Mouse (Mus musculus) neural tube, embryonic 11.5 days (tissue): ENCODE data around the gene Zfp710. TPM values are rescaled to one million over a fixed set of nuclear protein-coding genes. Genes with fewer than 3 reads are reported as not detected.

Experiments used
- ATAC-seq: fragments of 200-750 bp; cut with Nextera tagmentation; 2 replicates; pipeline ENCODE4 v1.8.0; 2017; ENCODE audit warnings: moderate number of reproducible peaks, mild to moderate bottlenecking, moderate TSS enrichment, moderate library complexity; ENCODE audit not compliant: insufficient read depth, low FRiP score, low TSS enrichment
- DNase-seq: peaks from one replicate; pipeline ENCODE4 v3.0.0-alpha.2; 2015; ENCODE audit warnings: low spot score
- H3K27ac ChIP-seq: fragments of 300-500 bp; sonication (generic); 2 replicates; pipeline ENCODE4 v1.5.1; 2014; ENCODE audit warnings: low read depth, mild to moderate bottlenecking, low read length
- H3K27me3 ChIP-seq: fragments of 300-500 bp; sonication (generic); 2 replicates; pipeline ENCODE4 v1.6.1; 2014; ENCODE audit warnings: mild to moderate bottlenecking, low read length, mixed read lengths; ENCODE audit not compliant: control insufficient read depth, insufficient read depth
- H3K36me3 ChIP-seq: fragments of 300-500 bp; sonication (generic); 2 replicates; pipeline ENCODE4 v1.6.1; 2014; ENCODE audit warnings: mild to moderate bottlenecking, low read length, moderate library complexity, mixed read lengths; ENCODE audit not compliant: control insufficient read depth, insufficient read depth
- H3K4me1 ChIP-seq: fragments of 300-500 bp; sonication (generic); 2 replicates; pipeline ENCODE4 v1.6.1; 2014; ENCODE audit warnings: low read length, mixed read lengths; ENCODE audit not compliant: control insufficient read depth, insufficient read depth
- H3K4me2 ChIP-seq: fragments of 300-500 bp; sonication (generic); 2 replicates; pipeline ENCODE4 v1.6.1; 2014; ENCODE audit warnings: low read depth, mild to moderate bottlenecking, moderate library complexity
- H3K4me3 ChIP-seq: fragments of 300-500 bp; sonication (generic); 2 replicates; pipeline ENCODE4 v1.5.1; 2014; ENCODE audit warnings: low read depth, low read length
- H3K9ac ChIP-seq: fragments of 300-500 bp; sonication (generic); 2 replicates; pipeline ENCODE4 v1.6.1; 2014; ENCODE audit warnings: mild to moderate bottlenecking, low read length
- H3K9me3 ChIP-seq: fragments of 300-500 bp; sonication (generic); 2 replicates; pipeline ENCODE4 v1.6.1; 2016; ENCODE audit warnings: low read length; ENCODE audit not compliant: control insufficient read depth
- WGBS: fragments of 180-500 bp; shearing (Covaris S2); extraction: QIAGEN DNeasy Blood & Tissue Kit; methylation state at CpG from one replicate; pipeline ENCODE4 v1.1.7; 2014; 5-methylcytosine and 5-hydroxymethylcytosine counted together
- polyA plus RNA-seq: library from polyadenylated mRNA; unstranded; fragments of >200 nt; fragmentation: Nextera tagmentation; extraction: Ambion mirVana; gene quantifications from 2 replicates; pipeline ENCODE4 v1.2.1, GENCODE M21; 2014

The Zfp710 gene
- polyA plus RNA-seq, 1 experiment from 2014 or later: 21.9 TPM

GRCm38 (mm10) chr7:80031478-80031877 lies 6.9 kb downstream of the Zfp710 start:
- Histone ChIP-seq H3K27ac (no peak overlapping the region), H3K9me3 (no peaks in the 10 kb centered on the region), H3K36me3 (no peaks in the 10 kb centered on the region), H3K4me3 (no peak overlapping the region), H3K4me1 (peaks cover 36% of the 10 kb centered on the region), H3K9ac (no peak overlapping the region), H3K4me2 (no peak overlapping the region), H3K27me3 (no peaks in the 10 kb centered on the region)
- DNase-seq (no peak), ATAC-seq (no peak)
- 39% methylated on average over 10 of the region's 10 CpGs for WGBS

DNA sequence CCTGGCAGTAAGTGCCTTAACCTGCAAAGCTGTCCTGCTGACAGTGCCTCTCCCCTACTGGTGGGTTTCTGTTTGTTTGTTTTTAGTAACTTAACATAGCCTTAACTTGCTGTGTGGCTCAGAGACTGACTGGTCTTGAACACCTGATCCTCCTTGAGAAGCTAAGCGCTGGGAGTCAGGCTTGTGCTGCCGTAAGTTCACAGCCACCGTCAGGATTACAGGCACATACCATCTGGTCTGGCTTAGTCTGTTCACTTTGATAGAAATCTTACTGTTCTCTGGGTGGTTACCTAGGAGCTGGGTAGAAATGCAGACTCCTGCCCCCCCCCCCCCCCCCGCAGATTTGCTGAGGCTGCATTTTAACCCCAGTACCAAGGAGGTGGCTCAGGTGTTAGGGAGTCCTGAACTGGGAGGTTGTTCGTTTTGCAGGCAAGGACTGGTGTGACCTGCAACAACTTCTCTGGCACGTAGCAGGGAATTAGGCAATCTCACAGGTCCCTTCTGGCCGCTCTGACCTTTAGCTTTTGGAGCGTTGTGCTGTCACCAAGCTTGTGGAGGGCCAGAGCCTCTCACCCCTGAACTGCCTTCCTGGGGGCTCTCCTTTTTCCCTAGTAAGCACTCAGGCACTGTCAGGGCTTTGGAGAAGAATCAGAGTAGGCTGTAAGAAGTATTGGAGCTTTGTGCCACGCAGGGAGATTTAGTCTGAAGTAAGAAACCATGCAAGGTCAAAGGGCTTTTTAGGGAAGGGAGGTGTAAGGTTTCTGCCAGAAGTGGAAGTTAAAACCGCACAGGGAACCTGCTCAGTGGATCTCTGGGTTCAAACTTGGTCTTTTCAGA lies 7.8 kb downstream of the Zfp710 start:
- no peak overlapping the region for H3K27ac ChIP-seq
- DNase-seq: no peak

GRCm38 (mm10) chr7:80033064-80033717 lies 8.6 kb downstream of the Zfp710 start:
- no peaks in the 10 kb centered on the region for H3K9me3 ChIP-seq
- no peak overlapping the region for H3K27ac ChIP-seq
- WGBS: 84% methylated on average over 9 of the region's 9 CpGs
- ATAC-seq: no peak
- no peak for DNase-seq
- no peaks in the 10 kb centered on the region for H3K36me3 ChIP-seq
- H3K27me3 ChIP-seq: no peaks in the 10 kb centered on the region
- no peak overlapping the region for H3K9ac ChIP-seq
- peaks cover 30% of the 10 kb centered on the region; the same call in 1 of the 2 replicates for H3K4me1 ChIP-seq
- no peak overlapping the region for H3K4me3 ChIP-seq
- no peak overlapping the region for H3K4me2 ChIP-seq

More for the DNA sequence above, 7.8 kb downstream of the Zfp710 start:
- Histone ChIP-seq H3K4me3 (no peak overlapping the region), H3K4me2 (no peak overlapping the region), H3K9ac (no peak overlapping the region), H3K4me1 (peaks cover 36% of the 10 kb centered on the region), H3K27me3 (no peaks in the 10 kb centered on the region), H3K9me3 (no peaks in the 10 kb centered on the region), H3K36me3 (no peaks in the 10 kb centered on the region)
- WGBS: 45% methylated on average over 9 of the region's 10 CpGs
- no peak for ATAC-seq

DNA sequence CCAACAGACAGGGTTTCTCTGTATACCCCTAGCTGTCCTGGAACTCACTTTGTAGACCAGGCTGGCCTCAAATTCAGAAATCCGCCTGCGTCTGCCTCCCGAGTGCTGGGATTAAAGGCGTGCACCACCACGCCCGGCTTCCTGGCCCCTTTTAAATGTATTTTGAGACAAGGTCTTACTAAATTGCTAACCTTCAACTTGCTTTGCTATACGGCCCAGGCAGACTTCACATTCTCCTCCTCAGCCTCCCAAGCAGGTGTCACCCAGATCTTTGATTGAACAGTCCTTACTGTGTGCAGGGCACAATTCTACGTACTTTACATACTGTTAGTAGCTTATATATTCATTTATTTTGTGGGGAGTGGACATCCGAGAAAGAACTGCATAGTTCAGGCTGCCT lies 9.2 kb downstream of the Zfp710 start:
- WGBS: 80% methylated on average over 9 of the region's 9 CpGs
- Histone ChIP-seq H3K27ac (no peak overlapping the region), H3K9ac (no peak overlapping the region), H3K36me3 (no peaks in the 10 kb centered on the region), H3K9me3 (no peaks in the 10 kb centered on the region), H3K27me3 (no peaks in the 10 kb centered on the region), H3K4me2 (no peak overlapping the region), H3K4me1 (peaks cover 28% of the 10 kb centered on the region; the same call in 1 of the 2 replicates), H3K4me3 (no peak overlapping the region)
- ATAC-seq (no peak), DNase-seq (no peak)

DNA sequence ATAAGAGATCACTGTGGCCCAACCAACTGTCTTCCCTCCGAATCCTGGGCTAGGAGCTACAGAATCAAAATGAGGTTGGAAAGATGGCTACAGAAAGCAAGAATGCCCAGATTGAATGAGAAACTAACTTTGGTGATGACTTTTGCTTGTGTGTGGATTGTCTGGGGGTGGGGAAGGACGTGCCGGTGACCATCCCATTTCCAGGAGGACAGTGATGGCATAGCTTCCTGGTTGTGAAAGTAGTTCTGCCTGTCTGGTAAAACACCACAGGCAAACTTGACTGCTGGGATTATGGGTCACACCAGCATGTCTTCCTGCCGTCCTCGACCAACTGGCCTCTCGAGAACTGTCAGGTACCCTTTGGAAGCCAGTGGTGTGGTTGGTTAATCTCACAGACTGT lies 10.5 kb downstream of the Zfp710 start:
- H3K9ac ChIP-seq: no peak overlapping the region
- H3K9me3 ChIP-seq: no peaks in the 10 kb centered on the region
- ATAC-seq (no peak), DNase-seq (no peak)
- H3K4me2 ChIP-seq: no peak overlapping the region
- WGBS: 75% methylated on average over 6 of the region's 6 CpGs
- H3K36me3 ChIP-seq: no peaks in the 10 kb centered on the region
- H3K4me3 ChIP-seq: no peak overlapping the region
- no peak overlapping the region for H3K27ac ChIP-seq
- peaks cover 22% of the 10 kb centered on the region; the same call in 1 of the 2 replicates for H3K4me1 ChIP-seq
- no peaks in the 10 kb centered on the region for H3K27me3 ChIP-seq

GRCm38 (mm10) chr7:80035748-80036147 lies 11.1 kb downstream of the Zfp710 start:
- H3K36me3 ChIP-seq: no peaks in the 10 kb centered on the region
- H3K4me2 ChIP-seq: no peak overlapping the region
- DNase-seq (no peak), ATAC-seq (no peak)
- H3K9me3 ChIP-seq: no peaks in the 10 kb centered on the region
- peak overlapping the region; percentile 14; the same call in 1 of the 2 replicates for H3K9ac ChIP-seq
- WGBS: 75% methylated on average over 4 of the region's 4 CpGs
- H3K4me3 ChIP-seq: no peak overlapping the region
- H3K4me1 ChIP-seq: peaks cover 22% of the 10 kb centered on the region; the same call in 1 of the 2 replicates
- H3K27me3 ChIP-seq: no peaks in the 10 kb centered on the region
- no peak overlapping the region for H3K27ac ChIP-seq

DNA sequence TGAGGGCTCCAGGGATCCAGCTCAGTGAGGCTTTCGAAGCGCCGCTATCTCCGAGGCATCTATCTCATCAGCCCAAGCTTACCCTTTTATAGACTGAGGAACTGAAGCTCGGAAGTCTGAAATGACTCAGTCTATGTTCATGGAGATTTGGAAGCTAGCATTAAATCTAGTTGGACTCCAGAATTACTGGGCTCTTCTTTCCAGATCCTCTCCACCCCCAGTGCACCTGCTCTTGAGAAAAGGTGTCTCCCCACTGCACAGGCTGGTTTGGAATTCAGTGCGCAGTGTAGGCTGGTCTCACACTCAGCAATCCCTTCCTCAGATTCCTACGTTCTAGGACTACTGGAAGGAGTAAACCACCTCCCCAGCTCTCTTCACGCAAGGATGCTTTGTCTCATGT lies 15.1 kb downstream of the Zfp710 start:
- no peak for DNase-seq
- no peaks in the 10 kb centered on the region for H3K36me3 ChIP-seq
- H3K27me3 ChIP-seq: no peaks in the 10 kb centered on the region
- no peak for ATAC-seq
- H3K9me3 ChIP-seq: no peaks in the 10 kb centered on the region
- 0 out of 2 replicates have a peak, but pooled peaks cover 6% of the 10 kb centered on the region for H3K4me1 ChIP-seq
- no peak overlapping the region for H3K9ac ChIP-seq
- H3K4me3 ChIP-seq: no peak overlapping the region
- no peak overlapping the region for H3K4me2 ChIP-seq
- 95% methylated on average over 8 of the region's 8 CpGs for WGBS
- H3K27ac ChIP-seq: no peak overlapping the region

- H3K27ac ChIP-seq: peak overlapping the region; percentile 34; the same call in 1 of the 2 replicates
- DNase-seq: no peak
- no peaks in the 10 kb centered on the region for H3K9me3 ChIP-seq
- no peak overlapping the region for H3K4me3 ChIP-seq
- no peak overlapping the region for H3K4me2 ChIP-seq
- H3K27me3 ChIP-seq: no peaks in the 10 kb centered on the region
- ATAC-seq: no peak
- 76% methylated on average over 7 of the region's 7 CpGs for WGBS
- no peaks in the 10 kb centered on the region; the same call in 1 of the 2 replicates for H3K4me1 ChIP-seq
- no peak overlapping the region for H3K9ac ChIP-seq
- no peaks in the 10 kb centered on the region for H3K36me3 ChIP-seq
These were observed 19.6 kb downstream of the Zfp710 start for GRCm38 (mm10) chr7:80044170-80044569.
